Mouse (Mus musculus): ENCODE data around the gene Polg.

Gene Polg

GRCm38 (mm10) chr7:79463376-79464077 lies 2.6 kb downstream of the Polg start:
- no peak for DNase-seq

GRCm38 (mm10) chr7:79461721-79462120 lies 4.4 kb downstream of the Polg start:
- no peak for DNase-seq

- no peak for DNase-seq
Measured at GRCm38 (mm10) chr7:79447486-79447885, 18.7 kb downstream of the Polg start.

GRCm38 (mm10) chr7:79447048-79447447 lies 19.1 kb downstream of the Polg start:
- no peak for DNase-seq

GRCm38 (mm10) chr7:79440035-79440434 lies 26.1 kb downstream of the Polg start:
- DNase-seq = no peak

GRCm38 (mm10) chr7:79428243-79428642 lies 37.9 kb downstream of the Polg start:
- no peak for DNase-seq

GRCm38 (mm10) chr7:79425804-79426203 lies 40.4 kb downstream of the Polg start:
- DNase-seq = no peak

GRCm38 (mm10) chr7:79422876-79423275 lies 43.3 kb downstream of the Polg start:
- no peak for DNase-seq

- no peak for DNase-seq
Measured at GRCm38 (mm10) chr7:79419950-79420349, 46.2 kb downstream of the Polg start.

GRCm38 (mm10) chr7:79414449-79415375 lies 51.5 kb downstream of the Polg start:
- no peak for DNase-seq

GRCm38 (mm10) chr7:79400296-79400695 lies 65.9 kb downstream of the Polg start:
- no peak for DNase-seq

- no peak for DNase-seq
Measured at GRCm38 (mm10) chr7:79398971-79399370, 67.2 kb downstream of the Polg start.

- no peak for DNase-seq
Measured at GRCm38 (mm10) chr7:79398426-79398825, 67.7 kb downstream of the Polg start.

- DNase-seq = no peak
Measured at GRCm38 (mm10) chr7:79397446-79397963, 68.7 kb downstream of the Polg start.
